Mouse (Mus musculus) heart, embryonic 11.5 days (tissue): ENCODE data around the gene Pappa. TPM values are rescaled to one million over a fixed set of nuclear protein-coding genes. Genes with fewer than 3 reads are reported as not detected.

Experiments used
- ATAC-seq: fragments of 200-750 bp; cut with Nextera tagmentation; replicated peaks from 2 replicates; pipeline ENCODE4 v1.8.0; 2017; ENCODE audit warnings: moderate library complexity; ENCODE audit not compliant: insufficient number of reproducible peaks, low FRiP score, low TSS enrichment
- H3K27ac ChIP-seq: fragments of 300-500 bp; sonication (generic); 2 replicates; pipeline ENCODE4 v1.5.1; 2014; ENCODE audit warnings: mild to moderate bottlenecking, low read depth, low read length
- H3K27me3 ChIP-seq: fragments of 300-500 bp; sonication (generic); 2 replicates; pipeline ENCODE4 v1.6.1; 2014; ENCODE audit warnings: mild to moderate bottlenecking, low read length, mixed read lengths; ENCODE audit not compliant: control insufficient read depth, insufficient read depth
- H3K36me3 ChIP-seq: fragments of 300-500 bp; sonication (generic); 2 replicates; pipeline ENCODE4 v1.6.1; 2014; ENCODE audit warnings: mild to moderate bottlenecking, low read length, moderate library complexity, mixed read lengths; ENCODE audit not compliant: control insufficient read depth, insufficient read depth
- H3K4me1 ChIP-seq: fragments of 300-500 bp; sonication (generic); 2 replicates; pipeline ENCODE4 v1.6.1; 2014; ENCODE audit warnings: low read length; ENCODE audit not compliant: control insufficient read depth, insufficient read depth
- H3K4me2 ChIP-seq: fragments of 300-500 bp; sonication (generic); 2 replicates; pipeline ENCODE4 v1.6.1; 2014; ENCODE audit warnings: mild to moderate bottlenecking, moderate library complexity
- H3K4me3 ChIP-seq: fragments of 300-500 bp; sonication (generic); 2 replicates; pipeline ENCODE4 v1.5.1; 2014; ENCODE audit warnings: low read depth, low read length
- H3K9ac ChIP-seq: fragments of 300-500 bp; sonication (generic); 2 replicates; pipeline ENCODE4 v1.6.1; 2014; ENCODE audit warnings: mild to moderate bottlenecking, low read depth, low read length, moderate library complexity
- H3K9me3 ChIP-seq: fragments of 300-500 bp; sonication (generic); replicated peaks from 2 replicates; pipeline ENCODE4 v1.6.1; 2016; ENCODE audit warnings: low read length; ENCODE audit not compliant: control insufficient read depth
- WGBS: fragments of 180-500 bp; shearing (Covaris S2); extraction: QIAGEN DNeasy Blood & Tissue Kit; methylation state at CpG from one replicate; pipeline ENCODE4 v1.1.7; 2014; ENCODE audit not compliant: insufficient replicate concordance; 5-methylcytosine and 5-hydroxymethylcytosine counted together
- polyA plus RNA-seq: library from polyadenylated mRNA; unstranded; fragments of >200 nt; fragmentation: Nextera tagmentation; extraction: Ambion mirVana; gene quantifications from 2 replicates; pipeline ENCODE4 v1.2.1, GENCODE M21; 2014

The Pappa gene
- polyA plus RNA-seq, 1 experiment from 2014 or later, result 1.3 TPM

DNA sequence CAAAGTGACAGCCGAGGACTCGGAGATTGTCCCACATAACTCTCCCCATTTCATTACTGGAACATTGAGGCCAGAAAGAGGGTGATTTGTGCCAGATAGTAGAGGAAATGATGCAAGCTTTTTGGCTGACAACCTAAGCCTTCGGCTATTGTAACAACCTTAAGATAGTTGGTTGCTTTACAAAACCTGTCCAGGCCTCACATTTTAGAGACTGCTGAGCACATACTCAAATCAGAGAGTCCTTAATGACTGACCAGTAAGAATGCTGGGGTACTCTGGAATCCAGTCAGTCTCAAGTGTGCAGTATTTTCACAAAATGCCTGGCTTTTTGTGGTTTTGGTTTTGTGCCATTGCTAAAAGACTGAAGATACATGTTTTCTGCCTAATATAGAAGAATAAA lies 217.8 kb downstream of the Pappa start:
- ATAC-seq, result no peak
- H3K4me3 ChIP-seq, result no peak overlapping the region
- no peak overlapping the region for H3K4me2 ChIP-seq
- H3K4me1 ChIP-seq, result no peaks in the 10 kb centered on the region
- H3K27me3 ChIP-seq, result no peaks in the 10 kb centered on the region
- H3K9me3 ChIP-seq, result no peaks in the 10 kb centered on the region
- H3K36me3 ChIP-seq, result no peaks in the 10 kb centered on the region
- WGBS, result 74% methylated on average over 3 of the region's 3 CpGs
- H3K9ac ChIP-seq, result no peak overlapping the region
- H3K27ac ChIP-seq, result no peak overlapping the region

DNA sequence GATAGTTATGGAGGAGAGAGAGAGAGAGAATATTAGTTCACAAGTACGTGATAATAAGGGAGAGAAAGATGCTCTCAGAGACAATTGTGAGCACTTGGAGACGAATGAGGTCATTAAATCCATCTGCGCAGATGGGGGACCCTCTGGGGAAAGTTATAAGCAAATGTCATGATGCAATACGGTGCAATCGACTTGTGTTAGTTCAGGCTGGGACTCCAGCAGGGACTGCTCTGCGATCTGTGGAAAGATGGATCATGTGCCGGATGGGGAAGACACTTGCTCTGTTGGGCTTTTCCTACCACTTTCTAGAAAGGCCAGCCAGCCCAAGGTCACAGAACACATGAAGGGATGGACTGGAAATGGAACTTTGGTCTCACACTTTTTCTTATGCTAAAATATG lies 226.5 kb downstream of the Pappa start:
- 83% methylated on average over 7 of the region's 7 CpGs for WGBS
- no peak for ATAC-seq
- Histone ChIP-seq H3K4me2 (no peak overlapping the region), H3K27me3 (no peaks in the 10 kb centered on the region), H3K4me3 (no peak overlapping the region), H3K9me3 (no peaks in the 10 kb centered on the region), H3K4me1 (no peaks in the 10 kb centered on the region), H3K36me3 (no peaks in the 10 kb centered on the region), H3K27ac (no peak overlapping the region), H3K9ac (no peak overlapping the region)

DNA sequence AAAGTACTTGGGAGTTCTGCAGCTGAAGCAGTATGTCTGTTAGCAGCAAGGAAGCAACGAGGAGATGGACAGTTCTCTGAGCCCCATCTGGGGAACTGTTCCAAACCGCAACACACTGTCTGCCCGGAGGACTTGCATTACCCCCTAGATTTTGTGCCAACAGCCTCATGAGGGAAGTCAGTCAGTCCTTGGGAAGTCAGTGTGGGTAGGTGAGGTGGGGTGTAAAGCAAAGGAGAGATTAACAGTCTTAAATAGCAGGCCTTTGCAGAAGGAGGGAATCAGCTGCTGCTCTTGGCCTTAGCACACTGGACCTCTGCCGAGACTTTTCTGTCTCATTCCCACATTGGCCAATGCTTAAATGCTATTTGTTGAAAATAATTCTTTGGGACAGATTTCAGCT lies 230.6 kb downstream of the Pappa start:
- no peak overlapping the region for H3K4me3 ChIP-seq
- no peak overlapping the region for H3K9ac ChIP-seq
- H3K27ac ChIP-seq, result no peak overlapping the region
- no peaks in the 10 kb centered on the region for H3K36me3 ChIP-seq
- no peak overlapping the region for H3K4me2 ChIP-seq
- H3K9me3 ChIP-seq, result no peaks in the 10 kb centered on the region
- no peak for ATAC-seq
- H3K27me3 ChIP-seq, result no peaks in the 10 kb centered on the region
- 68% methylated on average over 4 of the region's 4 CpGs for WGBS
- no peaks in the 10 kb centered on the region for H3K4me1 ChIP-seq

DNA sequence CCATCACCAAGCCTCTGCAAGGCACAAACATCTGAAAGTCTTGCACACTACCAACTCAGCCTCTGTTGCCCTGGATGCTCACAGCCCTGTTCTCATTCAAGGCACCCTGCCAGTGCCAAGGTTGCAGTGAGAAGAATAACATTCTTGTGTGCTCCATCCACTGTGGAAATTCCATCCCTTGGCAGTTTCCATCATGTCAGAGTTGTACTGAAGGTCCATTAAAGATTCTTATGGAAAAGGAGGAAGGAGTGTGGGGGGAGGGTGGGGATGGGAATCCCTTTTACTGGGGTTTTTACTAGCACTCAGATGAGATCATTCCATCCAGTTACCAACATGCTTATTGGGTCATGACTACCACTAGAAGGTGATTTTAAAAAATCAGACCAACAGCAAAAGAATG lies 243.2 kb downstream of the Pappa start:
- H3K4me1 ChIP-seq, result no peaks in the 10 kb centered on the region
- H3K4me3 ChIP-seq, result no peak overlapping the region
- no peak overlapping the region for H3K27ac ChIP-seq
- ATAC-seq, result no peak
- no peaks in the 10 kb centered on the region for H3K9me3 ChIP-seq
- H3K9ac ChIP-seq, result no peak overlapping the region
- no peaks in the 10 kb centered on the region for H3K36me3 ChIP-seq
- H3K27me3 ChIP-seq, result no peaks in the 10 kb centered on the region
- no peak overlapping the region for H3K4me2 ChIP-seq

DNA sequence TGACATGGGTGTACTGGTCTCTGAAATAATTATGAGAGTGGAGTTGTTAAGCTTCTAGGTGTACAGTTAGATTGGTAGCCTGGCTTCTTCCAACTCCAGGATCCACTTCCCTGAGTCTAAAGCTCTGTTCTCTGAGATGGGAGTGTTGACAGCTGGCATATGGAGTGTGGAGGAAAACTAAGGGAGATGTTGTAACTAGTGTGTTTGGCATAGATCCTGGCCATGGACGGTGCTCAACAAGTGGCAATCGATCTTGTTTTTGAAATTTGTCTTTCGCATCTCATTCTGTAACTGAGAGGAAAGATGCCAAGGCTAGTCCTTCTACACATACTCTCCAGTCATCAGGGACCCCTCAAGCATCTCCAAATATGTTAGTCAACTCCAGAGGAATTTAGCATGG lies 248.8 kb downstream of the Pappa start:
- no peak overlapping the region for H3K27ac ChIP-seq
- H3K4me1 ChIP-seq, result no peaks in the 10 kb centered on the region
- no peaks in the 10 kb centered on the region for H3K36me3 ChIP-seq
- WGBS, result 89% methylated on average over 3 of the region's 3 CpGs
- no peaks in the 10 kb centered on the region for H3K27me3 ChIP-seq
- no peaks in the 10 kb centered on the region for H3K9me3 ChIP-seq
- ATAC-seq, result no peak
- no peak overlapping the region for H3K4me3 ChIP-seq
- H3K9ac ChIP-seq, result no peak overlapping the region
- H3K4me2 ChIP-seq, result no peak overlapping the region

DNA sequence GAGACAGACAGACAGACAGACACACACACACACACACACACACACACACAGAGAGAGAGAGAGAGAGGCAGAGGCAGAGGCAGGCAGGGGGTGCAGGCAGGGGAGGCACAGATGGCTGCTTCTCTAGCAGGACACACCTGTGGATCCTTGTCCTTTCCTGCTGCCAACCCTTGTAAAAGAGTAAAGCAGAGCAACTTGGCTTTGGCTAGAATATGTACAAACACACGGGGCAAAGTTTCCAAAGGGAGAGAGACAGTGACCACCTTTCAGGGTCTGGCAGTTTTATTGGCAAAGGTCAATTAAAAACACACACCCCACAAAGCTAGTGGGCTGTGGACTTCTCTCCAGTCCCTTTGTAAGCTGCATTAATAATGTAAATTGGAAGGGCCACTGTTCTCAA lies 249.9 kb downstream of the Pappa start:
- H3K9ac ChIP-seq, result no peak overlapping the region
- no peak for ATAC-seq
- no peak overlapping the region for H3K27ac ChIP-seq
- WGBS, result 62% methylated on average over 1 of the region's 1 CpGs
- H3K9me3 ChIP-seq, result no peaks in the 10 kb centered on the region
- H3K4me3 ChIP-seq, result no peak overlapping the region
- no peaks in the 10 kb centered on the region for H3K27me3 ChIP-seq
- H3K4me1 ChIP-seq, result no peaks in the 10 kb centered on the region
- H3K36me3 ChIP-seq, result no peaks in the 10 kb centered on the region
- H3K4me2 ChIP-seq, result no peak overlapping the region

DNA sequence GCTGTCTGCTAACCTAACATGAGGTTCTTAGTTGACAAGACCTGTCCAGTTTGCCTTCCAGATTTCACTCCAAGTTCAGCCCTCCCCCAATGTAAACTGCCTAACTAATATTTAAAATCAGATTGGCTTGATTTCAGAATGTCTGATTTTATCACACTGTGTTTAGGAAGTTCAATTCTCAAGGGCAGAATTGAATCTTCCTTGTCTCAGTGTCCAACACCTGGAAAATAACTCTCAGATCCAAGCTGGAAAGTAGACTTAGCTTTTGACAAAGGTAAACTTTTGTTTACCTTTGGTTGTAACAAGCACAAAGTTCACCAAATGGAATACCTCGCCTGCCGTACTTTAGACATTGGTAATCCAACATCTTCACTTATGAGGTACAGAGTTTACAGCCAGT lies 252.6 kb downstream of the Pappa start:
- Histone ChIP-seq H3K4me3 (no peak overlapping the region), H3K9ac (no peak overlapping the region), H3K27me3 (no peaks in the 10 kb centered on the region), H3K27ac (no peak overlapping the region), H3K4me2 (no peak overlapping the region), H3K4me1 (no peaks in the 10 kb centered on the region), H3K9me3 (no peaks in the 10 kb centered on the region), H3K36me3 (no peaks in the 10 kb centered on the region)
- WGBS, result 74% methylated on average over 2 of the region's 2 CpGs
- ATAC-seq, result no peak

DNA sequence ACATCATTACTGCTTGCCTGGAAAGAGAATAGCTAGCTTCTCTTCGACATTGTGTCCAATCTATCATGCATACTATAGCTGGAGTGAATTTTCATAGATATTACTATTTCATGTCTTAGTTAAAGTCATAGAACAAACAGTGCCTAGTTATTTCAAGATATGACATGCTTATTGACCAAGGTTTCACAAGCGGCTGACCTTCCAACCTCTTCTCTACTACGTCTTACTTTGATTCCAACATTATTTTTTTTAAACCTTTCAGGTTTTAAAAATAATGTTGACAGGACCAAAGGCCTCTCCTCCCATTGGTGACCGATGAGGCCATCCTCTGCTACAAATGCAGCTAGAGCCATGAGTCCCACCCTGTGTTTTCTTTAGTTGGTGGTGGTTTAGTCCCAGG lies 255.5 kb downstream of the Pappa start:
- peaks cover 2% of the 10 kb centered on the region; the same call in 1 of the 2 replicates for H3K27me3 ChIP-seq
- WGBS, result 84% methylated on average over 4 of the region's 4 CpGs
- no peak overlapping the region for H3K4me2 ChIP-seq
- H3K36me3 ChIP-seq, result no peaks in the 10 kb centered on the region
- no peak overlapping the region for H3K9ac ChIP-seq
- H3K9me3 ChIP-seq, result no peaks in the 10 kb centered on the region
- no peaks in the 10 kb centered on the region for H3K4me1 ChIP-seq
- no peak for ATAC-seq
- no peak overlapping the region for H3K4me3 ChIP-seq
- H3K27ac ChIP-seq, result no peak overlapping the region

DNA sequence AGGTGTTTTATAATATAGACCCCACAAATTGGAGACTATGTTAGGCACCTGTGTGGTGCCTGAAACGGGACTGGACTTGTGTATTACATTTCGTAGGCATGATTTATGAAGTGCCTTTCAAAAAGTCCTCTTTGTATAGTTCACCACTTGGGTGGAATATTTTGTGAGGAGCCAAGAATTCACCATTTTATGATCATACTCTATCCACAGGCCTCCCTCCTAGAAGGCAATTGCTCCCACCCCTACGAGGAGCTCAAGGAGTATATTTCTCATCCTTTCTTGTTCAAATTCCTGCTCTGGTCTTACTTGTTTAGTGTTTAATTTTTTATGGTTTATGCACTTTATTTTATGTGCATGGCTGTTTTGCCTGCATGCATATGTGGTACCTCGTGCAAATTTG lies 259.1 kb downstream of the Pappa start:
- no peaks in the 10 kb centered on the region for H3K4me1 ChIP-seq
- H3K4me2 ChIP-seq, result no peak overlapping the region
- 91% methylated on average over 4 of the region's 4 CpGs for WGBS
- peaks cover 2% of the 10 kb centered on the region; the same call in 1 of the 2 replicates for H3K27me3 ChIP-seq
- no peak overlapping the region for H3K9ac ChIP-seq
- H3K36me3 ChIP-seq, result no peaks in the 10 kb centered on the region
- H3K27ac ChIP-seq, result no peak overlapping the region
- no peak overlapping the region for H3K4me3 ChIP-seq
- H3K9me3 ChIP-seq, result no peaks in the 10 kb centered on the region
- no peak for ATAC-seq
